Mouse (Mus musculus) thymus, adult 2 months (tissue): ENCODE results near the gene Ctsw.

Experiments
- CTCF ChIP-seq: fragments of 200-500 bp; IDR thresholded peaks from 2 replicates; pipeline ENCODE4 v1.5.1; 2012; ENCODE audit warnings: mild to moderate bottlenecking, control low read depth, low read length, moderate library complexity, borderline replicate concordance; ENCODE audit not compliant: control insufficient read depth, poor library complexity, insufficient read depth; ENCODE audit errors: extremely low read depth
- POLR2A ChIP-seq: fragments of 200-500 bp; IDR thresholded peaks from 2 replicates; pipeline ENCODE4 v1.6.1; 2012; ENCODE audit warnings: mild to moderate bottlenecking, low read length, control low read depth, moderate library complexity; ENCODE audit not compliant: control insufficient read depth, poor library complexity, insufficient read depth; ENCODE audit errors: extremely low read depth

DNA sequence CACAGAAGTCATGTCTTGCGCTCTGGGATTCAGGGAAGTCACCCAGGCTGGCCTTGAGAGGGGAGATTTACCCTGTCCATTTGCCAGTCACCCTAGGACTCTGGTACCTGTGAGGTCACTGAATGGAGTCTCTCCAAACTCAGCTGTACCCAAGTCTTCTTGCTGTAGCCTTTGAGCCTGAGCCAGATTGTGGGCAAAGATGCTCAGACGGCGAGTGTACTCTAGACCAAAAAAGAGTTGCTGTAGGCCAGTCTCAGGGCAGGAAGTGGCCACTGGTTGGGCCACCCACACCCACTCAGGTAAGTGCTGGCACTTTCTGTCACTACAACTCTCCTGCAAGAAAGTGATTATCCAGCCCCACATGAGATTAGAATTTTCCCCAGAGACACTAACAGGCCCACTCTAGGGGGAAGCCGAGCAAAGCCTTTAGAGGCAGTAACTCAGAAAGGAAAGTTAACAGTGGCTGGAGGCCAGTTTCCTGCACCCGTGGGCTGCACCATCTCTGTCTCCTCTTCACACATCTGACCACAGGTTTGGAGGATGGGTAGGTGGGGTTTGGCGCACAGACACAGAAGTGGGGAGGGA lies 1.3 kb downstream of the Ctsw start:
- TF ChIP-seq CTCF (no peak), POLR2A (no peak)
